Mouse (Mus musculus): Measurements from ENCODE around the gene Pfdn2.
A peak's percentile ranks its signal among the peaks of the same experiment; 100 is the strongest.
"Not testable (repeated sequence)": the region's sequence is repeated elsewhere in the genome, so short reads cannot be mapped to it uniquely, and the experiment has no call there.

Gene Pfdn2

DNA sequence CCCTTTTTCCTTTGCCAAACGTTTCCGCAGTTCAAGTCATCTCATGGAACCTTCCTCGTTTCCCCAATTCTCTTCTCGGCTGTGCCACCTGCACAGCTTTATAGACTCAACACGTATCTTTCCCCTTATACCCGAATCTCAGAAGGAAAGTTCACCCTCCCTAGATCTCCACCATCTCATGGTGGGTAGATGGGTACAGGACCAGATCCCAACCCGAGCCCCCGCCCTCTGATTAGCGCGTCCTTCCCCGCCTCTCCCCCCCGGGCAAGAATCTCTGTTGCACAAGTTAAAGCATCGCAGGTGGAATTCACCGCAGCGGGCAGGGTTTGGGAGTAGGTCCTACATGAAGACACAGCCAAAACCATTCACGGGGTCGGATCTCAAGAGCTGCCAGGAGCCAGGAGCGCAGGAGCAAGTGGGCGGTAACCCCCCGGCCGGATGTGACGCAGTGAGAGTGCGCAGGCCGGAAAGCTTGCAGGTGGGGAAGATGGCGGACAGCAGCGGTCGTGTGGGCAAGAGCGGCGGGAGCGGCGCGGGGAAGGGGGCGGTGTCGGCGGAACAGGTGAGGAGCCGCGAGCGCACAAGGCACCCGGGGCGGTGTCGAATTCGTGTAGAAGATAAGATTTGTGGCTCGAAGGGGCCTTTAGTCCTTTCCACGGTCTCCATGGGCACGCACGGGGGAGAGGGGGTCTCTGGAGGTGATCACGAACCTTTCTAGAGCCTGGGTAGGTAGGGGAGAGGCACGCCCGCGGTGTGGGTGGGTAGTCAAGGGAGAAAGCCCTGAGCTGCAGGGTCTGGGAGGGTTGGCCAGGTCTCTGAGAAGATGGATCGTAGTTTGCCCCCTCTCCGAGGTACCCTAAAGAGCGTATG lies at the start of gene Pfdn2, which contains the start of gene Nit1:
Gene Pfdn2 (plus strand): TSS at position 446 of the 870 bp plus-strand sequence.
Gene Nit1 (minus strand): TSS at position 422 of the 870 bp plus-strand sequence.
- peak; percentile 87 for DNase-seq (ENCODE audit: low read depth, low spot score)

DNA sequence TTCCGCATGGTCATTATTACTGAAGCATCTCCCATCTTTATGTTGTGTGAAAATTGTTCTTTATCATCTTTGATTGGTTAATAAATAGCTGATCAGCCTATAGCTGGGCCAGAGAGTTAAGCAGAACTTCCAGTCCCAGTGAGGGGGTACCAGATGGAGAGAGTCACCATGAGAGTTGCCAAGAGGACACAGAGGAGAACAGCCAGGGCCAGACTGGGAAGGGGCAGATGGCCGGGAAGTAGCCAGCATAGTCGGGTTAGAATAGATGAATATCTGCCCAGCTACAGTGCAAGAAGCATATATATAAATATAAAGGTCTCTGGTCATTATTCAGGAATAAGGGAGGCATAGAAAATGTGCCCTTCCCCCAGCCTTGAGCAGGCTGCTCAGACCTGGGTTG lies 47.2 kb upstream of the Pfdn2 start:
- DNase-seq (ENCODE audit: low read depth, low spot score), result no peak

DNA sequence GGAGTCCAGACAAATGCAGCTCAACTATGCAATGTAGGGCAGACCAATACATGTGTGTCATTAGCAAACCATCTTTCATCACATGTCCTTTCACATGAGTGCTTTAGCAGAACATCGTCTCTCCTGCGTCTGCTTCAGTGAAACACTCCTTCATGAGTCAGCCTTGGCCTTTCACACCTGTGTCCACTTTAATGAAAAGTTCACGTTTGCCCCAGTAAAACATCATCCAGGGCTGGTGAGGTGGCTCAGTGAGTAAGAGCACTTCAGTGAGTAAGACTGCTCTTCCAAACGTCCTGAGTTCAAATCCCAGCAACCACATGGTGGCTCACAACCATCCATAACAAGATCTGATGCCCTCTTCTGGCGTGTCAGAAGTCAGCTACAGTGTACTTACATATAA lies 39.3 kb upstream of the Pfdn2 start:
- DNase-seq (ENCODE audit: low read depth, low spot score), result not testable (repeated sequence)

DNA sequence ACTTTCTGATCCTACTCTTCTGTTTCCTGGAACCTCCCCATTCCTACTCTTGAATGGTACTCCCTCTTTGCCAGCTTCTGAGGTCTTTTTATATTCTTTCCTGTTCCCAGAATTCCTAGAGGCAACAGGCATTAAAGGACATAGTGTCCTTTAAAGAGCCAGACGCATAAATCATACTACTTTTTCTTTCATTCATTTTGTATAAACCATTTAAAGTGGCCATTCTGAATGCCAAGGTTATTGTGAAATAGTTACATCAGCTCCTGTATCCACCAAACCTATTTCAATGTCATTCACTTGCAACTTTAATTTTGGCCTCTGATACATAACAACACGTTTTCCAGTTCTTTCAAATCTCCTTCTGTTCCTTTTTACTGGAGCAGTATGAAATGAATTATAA lies 36.1 kb upstream of the Pfdn2 start:
- DNase-seq (ENCODE audit: low read depth, low spot score), result no peak

DNA sequence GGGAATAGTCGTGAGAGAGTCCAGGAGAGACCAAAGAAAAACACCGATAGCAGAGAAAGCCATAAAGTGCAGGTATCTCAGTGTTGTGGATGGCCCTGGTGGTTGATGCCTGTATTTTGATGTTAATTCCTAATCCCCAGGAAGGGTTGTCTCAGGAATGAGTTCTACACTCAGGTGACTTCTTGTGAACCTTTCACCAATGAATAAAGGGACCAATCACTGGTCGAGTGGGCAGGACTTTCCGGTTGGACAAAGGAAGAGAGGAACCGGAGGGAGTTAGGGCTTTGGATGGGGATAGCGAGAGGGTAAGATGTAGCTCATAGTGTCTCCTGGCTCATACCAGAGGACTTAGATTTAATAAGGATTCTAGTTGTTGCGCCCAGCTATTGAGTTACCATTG lies 25.7 kb upstream of the Pfdn2 start:
- no peak for DNase-seq (ENCODE audit: low read depth, low spot score)

DNA sequence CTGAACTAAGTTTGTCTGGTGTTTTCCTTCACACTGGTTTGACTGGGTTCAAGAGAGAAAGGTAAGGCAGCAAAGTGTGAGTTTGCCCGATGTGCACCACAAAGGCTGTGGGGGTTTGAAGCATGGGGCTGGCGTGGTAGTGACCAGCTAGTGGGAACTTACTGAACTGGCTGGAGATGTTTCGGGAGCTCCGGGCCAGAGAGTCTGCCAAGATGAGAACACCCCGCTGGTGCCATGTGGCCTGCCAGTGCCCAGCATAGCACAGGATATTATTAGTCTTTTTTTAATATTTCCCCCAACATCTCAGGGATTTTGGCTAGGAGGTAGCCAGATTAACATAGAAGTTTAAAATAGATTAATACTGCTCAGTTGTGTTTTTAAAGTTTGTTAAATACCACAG lies 25.3 kb upstream of the Pfdn2 start:
- no peak for DNase-seq (ENCODE audit: low read depth, low spot score)

DNA sequence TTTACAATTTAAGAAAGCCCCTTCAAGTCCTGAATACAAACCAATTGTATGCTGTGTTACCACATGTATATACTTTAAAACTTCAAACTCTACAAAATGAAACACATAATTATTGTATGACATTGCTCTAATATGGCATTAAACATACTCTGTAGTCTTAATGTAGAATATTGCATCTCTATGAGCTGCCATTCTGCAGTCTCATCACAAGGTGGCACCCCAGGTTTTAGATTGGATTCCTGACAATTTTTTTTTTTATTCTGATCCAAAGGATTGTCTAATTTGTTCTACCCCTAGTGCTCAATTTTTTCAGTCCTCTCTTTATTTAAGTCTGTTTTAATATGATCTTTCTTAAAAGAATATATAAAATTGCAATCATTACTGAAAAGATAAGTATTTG lies 24.1 kb upstream of the Pfdn2 start:
- DNase-seq (ENCODE audit: low read depth, low spot score), result no peak

DNA sequence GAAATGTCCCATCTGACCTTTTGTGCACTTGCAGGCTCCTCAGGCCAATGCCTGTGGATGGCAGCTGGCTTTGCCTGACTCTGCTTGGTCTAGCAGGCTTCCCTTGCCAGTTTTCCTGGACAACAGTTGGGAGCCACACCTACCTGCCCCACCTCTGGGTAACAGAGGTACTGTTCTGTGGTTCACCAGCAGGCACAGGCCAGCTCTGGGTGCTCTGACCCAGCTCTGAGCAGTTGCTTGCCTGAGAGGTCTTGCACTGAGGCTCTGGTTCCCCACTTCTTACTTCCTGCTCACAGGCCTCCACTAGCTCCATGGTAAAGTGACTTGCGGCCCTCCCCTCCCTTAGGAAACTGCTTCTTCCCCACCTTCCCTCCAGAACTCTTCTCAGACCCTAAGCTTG lies 23.5 kb upstream of the Pfdn2 start:
- no peak for DNase-seq (ENCODE audit: low read depth, low spot score)

DNA sequence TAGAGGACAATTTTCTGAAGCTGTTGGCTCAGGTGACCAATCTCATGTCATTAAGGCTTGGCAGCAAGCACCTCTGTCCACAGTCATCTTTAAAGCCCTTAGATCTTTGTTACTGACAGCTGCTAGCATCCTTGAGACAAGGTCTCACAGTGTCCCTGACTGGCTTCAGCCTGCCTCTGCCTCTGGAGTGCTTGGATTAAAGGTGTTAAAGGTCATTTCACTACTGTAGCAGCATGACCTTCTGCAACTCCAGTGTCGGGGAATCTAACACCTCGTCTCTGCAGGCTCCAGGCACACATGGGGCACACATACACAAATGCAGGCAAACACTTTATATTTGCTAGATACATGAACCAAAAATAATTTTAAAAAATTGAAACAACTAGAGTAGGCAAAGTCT lies 19.9 kb upstream of the Pfdn2 start:
- no peak for DNase-seq (ENCODE audit: low read depth, low spot score)

DNA sequence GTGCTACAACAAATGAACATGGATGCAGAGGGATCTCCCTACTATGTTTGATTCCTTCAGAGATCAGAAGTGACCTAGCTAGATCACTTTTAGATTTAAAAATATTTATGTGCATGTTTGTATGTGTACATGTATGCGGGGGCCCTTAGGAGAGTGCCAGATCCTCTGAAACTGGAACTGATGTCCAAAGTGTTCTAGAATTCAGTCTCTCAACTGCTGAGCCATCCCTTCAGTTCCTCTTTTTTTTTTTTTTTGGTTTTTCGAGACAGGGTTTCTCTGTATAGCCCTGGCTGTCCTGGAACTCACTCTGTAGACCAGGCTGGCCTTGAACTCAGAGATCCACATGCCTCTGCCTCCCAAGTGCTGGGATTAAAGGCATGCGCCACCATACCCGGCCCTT lies 18.9 kb upstream of the Pfdn2 start:
- not testable (repeated sequence) for DNase-seq (ENCODE audit: low read depth, low spot score)

DNA sequence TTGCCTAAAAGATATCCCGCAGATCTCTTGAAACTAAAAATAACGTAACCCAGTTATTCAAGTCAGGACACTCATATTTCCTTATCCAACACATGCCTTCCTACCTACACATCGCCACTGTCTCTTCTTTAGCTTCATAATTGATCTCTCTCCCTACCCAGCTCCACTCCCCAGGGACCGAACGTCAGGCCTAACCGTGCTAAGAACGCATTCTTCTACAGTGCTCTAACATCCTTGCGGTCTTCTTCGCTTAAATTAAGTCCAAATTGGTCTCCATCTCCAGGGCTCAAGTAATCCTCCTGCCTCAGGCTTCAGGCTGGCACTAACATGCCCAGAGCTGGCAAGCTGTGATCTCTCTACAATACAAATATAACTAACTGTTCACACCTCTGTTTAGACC lies 17.2 kb upstream of the Pfdn2 start:
- no peak for DNase-seq (ENCODE audit: low read depth, low spot score)

DNA sequence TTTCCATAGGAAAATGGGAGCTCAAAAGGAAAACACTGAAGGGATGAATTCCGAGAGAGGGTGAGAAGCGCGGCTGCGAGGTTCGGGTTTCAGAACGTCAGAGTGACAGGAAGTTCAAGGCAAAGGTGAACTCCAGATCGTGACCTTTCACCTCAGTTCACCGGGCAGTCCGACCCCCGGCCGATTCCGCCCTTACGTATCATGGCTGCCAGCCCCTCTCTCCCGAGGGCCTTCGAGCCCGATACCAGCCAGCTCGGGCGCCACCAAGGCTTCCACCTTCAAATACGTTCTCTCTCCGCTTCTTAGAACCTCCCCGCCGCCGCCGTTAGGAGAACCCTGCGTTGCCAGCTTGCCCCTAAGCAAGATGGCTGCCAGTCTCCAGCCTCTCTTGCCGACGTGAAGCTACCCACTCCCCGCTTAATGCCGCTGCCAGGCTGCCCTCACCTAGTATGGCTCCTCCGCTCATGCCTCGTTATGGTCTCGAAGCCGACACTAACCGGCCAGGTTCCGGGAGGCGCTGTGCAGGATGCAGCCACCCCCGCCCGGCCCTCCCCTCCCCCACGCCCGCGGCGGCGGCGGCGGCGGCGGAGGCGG lies 16.5 kb upstream of the Pfdn2 start, which contains the start of gene Dedd:
Gene Dedd (plus strand): TSS at position 307 of the 594 bp plus-strand sequence.
- peak; percentile 92 for DNase-seq (ENCODE audit: low read depth, low spot score)

DNA sequence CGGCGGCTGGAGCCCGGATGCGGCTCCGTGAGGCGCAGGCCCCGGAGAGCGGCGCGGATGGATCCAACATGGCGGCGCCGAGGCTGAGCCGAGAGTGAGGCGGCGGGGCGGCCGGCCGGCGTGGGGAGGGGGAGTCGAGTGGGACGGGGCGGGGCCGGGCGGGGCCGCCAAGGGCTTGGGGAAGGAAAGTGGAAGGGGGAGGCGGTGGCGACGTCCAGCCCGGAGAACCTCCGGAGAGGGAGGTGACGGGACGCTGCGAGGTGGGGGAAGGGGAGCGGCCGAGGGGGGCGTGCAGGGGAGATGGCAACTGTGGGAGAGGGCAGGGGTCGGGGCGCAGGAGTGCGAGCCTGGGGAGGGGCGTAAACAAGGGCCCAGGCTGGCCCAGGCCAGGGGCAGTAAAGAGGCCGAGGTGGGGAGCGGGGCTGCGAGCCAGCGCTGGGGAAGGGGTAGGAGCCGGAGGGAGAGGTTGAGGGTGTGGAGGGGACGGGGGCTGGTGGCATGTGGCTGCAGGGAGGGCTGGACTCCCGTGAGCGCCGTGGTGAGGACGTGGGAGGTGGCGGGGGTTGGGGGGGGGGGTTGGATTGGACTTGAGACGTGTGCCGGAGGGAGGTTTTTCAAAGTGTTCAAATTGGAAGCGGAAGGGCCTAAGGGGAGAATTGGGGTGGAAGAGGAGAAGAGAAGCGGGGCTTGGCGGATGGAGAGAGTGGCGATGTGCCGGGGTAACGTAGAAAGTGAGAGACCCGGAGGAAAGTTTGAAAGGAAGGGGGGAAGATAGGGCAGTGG lies 15.8 kb upstream of the Pfdn2 start:
- DNase-seq (ENCODE audit: low read depth, low spot score), result no peak

DNA sequence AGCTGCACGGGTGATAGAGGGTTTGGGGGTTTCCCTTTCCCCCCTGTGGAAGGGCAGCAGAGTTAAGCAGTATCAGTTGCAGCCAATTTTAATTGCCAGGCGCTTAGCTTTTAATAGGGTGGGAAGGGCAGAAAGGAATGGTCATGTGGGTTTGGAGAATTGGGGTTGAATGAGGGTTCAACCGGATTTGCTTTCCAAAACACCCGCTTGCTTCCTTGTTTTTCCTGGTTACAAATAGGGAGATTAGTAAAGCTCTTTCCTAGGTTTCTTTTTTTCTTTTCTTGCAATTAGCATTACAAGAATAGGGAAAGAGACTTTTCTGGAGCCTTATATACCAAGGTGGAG lies 15.3 kb upstream of the Pfdn2 start:
- no peak for DNase-seq (ENCODE audit: low read depth, low spot score)

DNA sequence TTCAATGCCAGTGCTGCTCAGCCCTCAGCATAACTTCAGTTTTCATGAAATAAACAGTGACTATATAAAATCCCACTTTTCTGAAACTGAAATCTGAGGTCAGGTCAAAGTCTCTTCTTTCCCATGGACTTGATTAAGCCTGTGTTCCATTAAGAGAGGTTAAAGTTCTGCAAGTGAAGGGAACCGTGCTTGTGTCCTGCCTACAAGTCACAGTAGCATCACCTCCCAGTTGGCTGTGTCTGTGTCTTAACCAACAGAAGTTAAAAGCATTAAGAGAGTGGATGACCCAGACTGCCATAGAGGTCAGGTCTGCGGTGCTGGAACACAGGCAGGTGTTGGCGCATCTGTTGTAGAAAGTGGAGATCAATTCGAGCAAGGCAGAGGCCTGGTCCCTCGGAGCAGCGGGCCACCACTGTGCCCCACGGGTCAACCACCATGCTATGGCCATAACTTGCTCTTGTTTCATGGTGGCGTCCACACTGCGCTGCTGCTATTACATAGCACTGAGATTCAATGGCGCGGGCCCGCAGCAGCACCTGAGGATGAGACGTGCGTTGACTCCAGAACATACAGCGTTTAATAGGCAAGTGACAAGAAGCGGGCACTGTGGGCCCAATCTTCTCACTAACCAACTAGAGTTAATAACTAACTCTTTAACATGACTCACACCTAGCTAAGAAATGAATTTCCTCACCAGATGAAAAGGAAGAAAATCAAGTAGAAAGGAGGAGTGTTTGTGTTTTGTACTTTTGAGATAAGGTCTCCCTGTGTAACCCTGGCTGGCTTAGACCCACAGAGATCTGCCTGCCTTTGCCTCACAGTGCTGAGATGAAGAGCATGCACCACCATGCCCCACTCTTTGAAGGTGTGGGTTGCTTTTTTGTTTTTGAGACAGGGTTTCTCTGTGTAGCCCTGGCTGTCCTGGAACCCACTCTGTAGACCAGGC lies 2.9 kb upstream of the Pfdn2 start:
- DNase-seq (ENCODE audit: low read depth, low spot score), result no peak

DNA sequence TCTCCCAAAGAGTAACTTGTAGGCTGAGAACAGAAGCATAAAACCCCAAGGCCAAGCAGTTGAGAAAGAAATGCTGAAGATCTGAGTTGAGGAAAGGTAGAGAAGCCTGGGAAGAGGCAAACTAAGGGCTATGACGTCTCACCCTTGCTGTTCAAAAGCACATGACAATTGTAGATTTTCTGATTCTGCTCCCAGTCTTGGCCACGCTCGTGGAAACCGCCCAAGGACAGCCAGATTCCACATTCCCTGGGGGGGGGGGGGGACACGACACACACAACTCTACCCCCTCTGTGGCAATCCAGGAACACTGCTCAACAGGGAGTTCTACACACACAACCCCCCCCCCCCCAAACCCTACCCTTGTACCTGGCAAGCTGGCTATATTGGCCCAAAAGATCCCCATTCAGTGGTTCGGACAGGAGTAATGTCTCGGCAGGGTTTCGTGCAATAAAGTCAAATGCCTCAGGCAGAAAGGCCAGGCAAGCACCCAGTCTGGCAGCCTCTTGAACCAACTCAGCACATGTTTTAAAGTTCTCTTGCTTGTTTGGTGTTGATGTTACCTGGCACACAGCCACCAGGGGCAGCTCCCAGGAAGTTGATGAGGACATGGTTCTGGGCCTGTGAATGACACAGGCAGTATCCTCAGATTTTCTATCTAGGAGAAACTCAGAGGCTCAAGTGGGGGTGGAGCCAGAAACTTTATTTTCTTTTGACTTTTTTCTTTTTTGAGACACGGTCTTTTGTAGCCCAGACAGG lies 1.4 kb upstream of the Pfdn2 start:
- DNase-seq (ENCODE audit: low read depth, low spot score), result no peak

DNA sequence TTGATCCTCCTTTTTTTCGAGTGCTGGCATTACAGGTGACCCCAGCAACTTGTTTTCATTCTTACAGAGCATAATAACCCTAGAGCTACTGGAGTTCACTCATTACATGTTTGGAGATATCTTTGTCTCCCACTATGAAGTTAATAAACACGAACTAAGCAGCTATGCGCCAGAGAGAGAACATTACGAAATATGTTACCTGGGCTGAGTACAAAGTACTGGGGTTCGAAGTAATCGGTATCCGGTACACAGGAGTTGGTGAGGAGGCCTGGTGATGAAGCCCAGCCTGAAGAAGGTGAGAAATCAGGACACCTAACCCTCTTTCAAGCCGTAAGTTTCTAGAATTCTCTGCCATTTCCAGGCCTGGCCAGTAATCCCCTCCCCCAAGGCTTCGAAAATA lies 755 bp upstream of the Pfdn2 start:
- DNase-seq (ENCODE audit: low read depth, low spot score), result no peak

DNA sequence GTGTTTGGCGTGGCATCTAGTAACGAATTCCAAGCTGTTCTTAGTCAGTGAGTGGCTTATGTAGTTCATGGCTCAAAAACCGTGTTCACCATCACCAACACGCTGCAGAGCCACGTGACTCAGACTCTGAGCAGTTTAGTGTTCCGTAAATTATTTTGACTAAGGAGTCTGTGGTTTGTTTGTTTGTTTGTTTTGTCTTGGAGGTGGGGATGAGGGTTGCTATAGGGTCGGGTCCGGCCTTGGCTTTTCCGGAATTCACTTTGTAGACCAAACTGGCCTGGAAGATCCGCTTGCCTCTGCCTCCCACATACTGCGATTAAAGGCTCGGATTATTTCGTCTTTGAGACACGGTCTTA lies 603 bp downstream of the Pfdn2 start:
- no peak for DNase-seq (ENCODE audit: low read depth, low spot score)

DNA sequence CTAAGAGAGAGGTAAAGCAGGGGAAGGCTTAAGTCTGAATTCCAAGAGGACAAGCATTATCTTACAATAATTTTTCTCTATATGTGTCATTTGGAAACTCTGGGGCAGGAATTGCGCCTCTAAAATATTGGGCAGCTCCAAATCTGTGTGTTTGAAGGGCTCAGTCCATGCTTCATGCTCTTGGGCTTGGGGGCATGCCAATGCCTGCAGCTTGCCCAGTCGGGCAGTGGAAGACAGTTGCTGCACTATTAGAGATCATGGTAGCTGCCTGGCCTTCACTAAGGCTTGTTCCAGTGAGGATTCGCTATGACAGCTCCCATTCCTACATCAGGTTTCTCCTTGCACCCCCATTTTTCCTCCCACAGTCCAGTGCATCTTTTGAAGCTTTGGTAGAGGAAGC lies 3.2 kb downstream of the Pfdn2 start:
- DNase-seq (ENCODE audit: low read depth, low spot score), result no peak

DNA sequence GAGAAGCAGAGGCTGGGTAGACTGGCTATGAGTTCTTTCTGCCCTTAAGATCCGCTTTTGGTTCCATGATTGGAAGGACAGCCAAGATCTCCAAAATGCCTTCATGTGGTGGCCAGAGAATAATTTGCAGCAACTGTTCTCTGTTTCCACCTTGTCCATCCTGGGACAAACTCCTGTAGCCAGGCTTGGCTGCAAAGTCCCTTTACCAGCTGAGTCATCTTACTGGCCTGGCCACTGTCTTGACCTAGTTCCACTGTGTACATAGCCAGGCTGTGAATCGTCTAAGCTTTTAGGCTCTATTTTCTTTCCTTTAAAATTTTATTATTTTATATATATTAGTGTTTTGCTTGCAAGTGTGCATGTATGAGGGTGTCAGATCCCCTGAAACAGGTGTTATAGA lies 3.7 kb downstream of the Pfdn2 start:
- no peak for DNase-seq (ENCODE audit: low read depth, low spot score)

Measured in skeletal muscle tissue, adult 2 months (tissue).